Mouse (Mus musculus) urinary bladder, adult 2 months (tissue): ENCODE data around the gene Nup160. TPM values are rescaled to one million over a fixed set of nuclear protein-coding genes. Genes with fewer than 3 reads are reported as not detected.
A peak's percentile ranks its signal among the peaks of the same experiment; 100 is the strongest.

ENCODE experiments used
- DNase-seq: peaks from one replicate; pipeline ENCODE4 v3.0.0; 2022; ENCODE audit warnings: low spot score
- polyA plus RNA-seq: library from polyadenylated mRNA; depleted of rRNA; stranded (reverse); fragments of >200 nt; gene quantifications from 2 replicates; pipeline ENCODE4 v1.2.3, GENCODE M21; 2012

Nup160 gene
- polyA plus RNA-seq, 1 experiment = 13.6 TPM

DNA sequence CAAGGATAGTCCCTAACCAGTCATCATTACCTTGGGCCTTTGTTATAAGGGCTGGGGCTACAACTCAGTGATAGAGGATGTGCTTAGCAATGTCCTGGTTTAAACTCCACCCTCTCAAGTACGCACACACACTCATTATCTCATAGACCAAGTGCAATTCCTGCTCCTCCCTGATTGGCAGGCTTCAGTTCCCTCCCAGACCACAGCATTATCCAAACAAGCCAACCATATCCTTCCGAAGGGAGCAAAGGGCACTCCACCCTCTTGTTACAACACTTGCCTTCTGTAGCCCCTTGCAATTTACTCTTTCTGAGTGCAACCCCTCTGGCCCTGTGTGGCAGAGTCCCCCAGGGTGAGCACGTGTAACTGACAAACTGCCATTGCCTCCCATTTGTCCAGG lies 15.6 kb upstream of the Nup160 start:
- DNase-seq = no peak

DNA sequence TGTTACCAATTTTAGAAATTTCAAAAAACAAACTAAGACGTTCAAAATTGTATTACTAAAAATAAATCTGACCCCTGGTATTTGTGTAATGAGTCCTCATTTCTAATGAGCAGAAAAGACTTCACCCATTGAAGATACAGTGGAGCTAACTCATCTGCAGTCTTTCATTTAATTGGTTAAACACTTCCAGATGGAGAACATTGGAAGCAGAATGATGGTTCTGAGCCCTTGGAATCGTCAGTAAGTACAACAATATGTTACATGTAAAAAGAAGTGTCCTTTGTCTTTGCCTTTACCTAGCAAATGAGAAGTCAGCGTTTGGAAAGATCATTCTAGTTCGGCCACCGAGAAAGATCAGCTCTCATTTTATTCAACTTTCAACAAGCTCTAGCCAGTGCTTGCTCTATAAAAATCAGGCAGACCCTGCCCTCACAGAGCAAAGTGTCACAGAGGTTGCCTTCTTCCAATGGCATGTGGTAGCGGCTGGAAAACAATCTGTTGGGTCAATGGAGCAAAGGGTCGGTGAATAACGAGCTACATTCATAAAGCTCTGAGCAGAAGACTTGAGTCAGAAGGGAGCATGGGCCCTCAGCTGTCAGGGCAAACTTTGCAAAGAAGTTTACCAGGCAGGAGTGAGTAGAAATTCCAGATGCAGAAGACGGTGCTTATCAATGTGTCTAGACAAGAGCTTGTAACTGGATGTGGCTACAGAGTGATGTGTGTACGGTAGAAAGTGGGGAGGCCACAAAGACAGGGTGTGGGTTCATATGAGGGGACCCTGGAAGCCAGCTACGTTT lies 10.2 kb upstream of the Nup160 start:
- no peak for DNase-seq

DNA sequence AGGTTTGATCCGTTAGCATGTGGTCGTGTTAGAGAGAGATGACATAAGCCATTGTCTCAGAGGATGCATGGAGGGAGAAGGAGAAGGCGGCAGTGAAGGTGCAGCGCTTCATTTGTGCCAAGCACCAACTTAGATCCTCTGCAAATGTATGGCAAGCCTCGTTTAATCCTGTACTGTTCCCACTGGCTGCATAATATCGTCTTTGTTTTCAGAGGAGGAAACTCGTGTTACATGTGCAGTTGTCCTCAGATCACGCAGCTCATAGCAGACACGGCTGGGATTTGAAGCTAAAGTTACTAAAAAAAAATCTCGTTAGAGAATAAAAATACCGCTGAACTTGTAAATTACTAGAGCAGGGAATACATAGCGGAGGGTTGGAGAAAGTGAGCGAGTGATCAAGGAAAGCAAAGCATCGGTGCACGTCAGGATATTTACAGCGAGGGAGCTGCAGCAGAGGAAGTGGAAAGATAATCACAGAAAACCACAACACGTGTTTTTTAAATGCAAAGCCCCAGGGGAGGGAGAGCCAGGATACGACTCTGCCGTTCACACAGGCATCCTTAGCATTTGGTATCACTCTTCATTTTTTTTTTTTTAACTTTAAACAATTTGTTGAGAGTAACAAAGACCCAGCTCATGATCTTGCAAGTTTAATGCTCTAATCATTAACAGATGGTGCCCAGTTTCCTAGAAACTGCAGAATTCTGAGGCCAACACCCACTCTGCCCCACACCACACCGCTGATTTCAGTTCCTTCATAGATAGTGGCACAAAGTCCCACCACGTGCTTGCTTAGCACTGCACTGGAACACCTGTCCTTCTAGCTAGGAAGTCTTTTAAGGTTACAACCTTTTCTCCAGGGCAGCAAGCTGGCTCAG lies 9.4 kb upstream of the Nup160 start:
- no peak for DNase-seq

DNA sequence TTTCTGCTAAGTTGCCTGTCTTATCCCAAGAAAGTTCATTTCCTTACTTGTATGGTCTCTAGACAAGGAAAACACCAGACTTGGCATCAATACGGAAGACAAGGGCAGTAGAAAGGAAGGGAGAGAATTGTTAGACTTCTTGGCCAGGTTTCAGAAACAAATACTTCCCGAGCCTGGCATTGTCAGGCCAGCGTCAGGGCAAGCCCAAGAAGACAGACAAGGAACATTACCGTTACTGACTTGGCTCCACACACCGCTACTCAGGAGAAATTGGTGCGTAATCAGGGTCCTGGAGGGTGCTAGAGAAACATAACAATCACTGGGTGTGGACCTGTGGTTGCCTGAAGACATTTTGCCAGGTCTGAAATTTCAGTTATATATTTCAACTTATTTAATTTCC lies 6.7 kb upstream of the Nup160 start:
- no peak for DNase-seq

DNA sequence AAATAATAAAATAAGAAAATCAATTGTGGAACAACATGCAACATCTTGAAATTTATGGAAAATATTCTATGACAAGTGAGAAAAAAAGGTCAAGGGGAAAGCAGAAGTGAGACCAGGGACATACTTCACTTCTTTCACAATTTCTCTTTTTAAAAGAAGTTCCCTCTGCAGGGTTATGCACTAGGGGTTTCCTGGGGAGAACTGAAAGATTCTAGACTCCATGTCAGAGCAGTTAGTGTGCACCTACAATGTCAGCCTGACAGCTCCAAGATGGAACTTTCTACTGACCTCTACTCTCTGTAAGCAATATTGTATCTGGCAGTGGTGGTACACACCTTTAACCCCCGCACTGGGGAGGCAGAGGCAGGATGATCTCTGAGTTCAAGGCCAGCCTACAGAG lies 3.7 kb upstream of the Nup160 start:
- DNase-seq = no peak

DNA sequence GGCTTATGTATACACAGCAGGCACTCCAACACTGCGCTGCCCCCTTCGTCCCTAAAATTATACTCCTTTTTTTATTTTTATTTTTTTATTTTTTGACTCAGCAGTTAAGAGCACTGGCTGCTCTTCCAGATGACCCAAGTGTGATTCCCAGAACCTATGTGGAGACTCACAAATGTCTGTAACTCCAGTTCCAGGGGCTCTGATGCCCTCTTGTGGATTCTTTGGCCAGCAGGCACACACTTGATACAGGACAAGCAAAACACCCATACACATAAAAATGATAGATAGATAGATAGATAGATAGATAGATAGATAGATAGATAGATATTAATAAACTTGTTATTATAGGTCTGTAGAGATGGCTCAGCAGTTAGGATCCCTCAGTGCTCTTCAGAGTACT lies 2.5 kb upstream of the Nup160 start:
- DNase-seq = no peak

DNA sequence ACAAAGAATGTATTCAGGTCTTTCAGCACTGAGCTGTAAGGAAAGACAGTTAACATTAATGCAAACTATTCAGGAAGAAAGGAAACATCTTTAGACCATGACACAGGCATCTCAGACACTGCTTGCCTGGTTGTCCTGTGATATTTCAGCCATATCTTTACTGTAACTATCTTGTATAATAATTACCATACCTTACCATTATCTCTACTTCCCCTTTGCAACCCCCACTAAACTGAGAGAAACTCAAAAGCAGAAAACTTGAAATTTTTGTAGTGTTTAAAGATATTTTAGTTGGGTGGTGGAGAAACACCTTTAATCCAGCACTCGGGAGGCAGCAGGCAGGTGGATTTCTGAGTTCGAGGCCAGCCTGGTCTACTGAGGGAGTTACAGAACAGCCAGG lies 1.5 kb upstream of the Nup160 start:
- DNase-seq = no peak

DNA sequence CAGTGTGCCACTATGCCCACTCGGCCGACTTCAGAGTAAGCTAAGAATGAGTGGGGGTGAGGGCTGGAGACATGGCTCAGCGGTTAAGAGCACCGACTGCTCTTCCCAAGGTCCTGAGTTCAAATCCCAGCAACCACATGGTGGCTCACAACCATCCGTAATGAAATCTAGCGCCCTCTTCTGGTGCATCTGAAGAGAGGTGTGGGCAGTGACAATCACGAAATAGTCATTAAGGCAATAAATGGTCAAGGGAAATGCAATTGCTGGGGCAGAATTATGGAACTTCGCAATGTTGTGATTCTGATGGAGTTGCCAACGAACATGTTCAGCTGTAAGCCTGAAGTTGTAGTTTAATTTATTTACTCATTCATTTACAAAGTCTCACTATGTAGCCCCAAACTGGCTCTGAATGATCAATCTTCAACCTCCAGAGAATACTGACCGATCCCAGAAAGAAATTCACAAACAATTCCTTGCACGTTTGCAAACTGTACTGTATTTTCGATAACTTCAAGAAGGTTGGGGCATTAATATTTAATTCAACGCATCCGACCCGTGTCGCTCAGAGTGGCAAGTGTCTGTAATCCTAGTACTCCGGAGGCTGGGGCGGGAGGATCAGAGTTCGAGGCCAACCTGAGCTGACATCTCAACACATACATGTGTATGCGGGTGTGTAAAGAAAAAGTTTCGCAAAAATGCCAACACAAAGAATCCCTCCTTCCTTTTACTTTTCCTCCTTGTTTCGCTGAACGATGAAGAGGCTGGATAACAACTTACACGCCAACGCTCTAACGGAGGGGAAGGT lies 1.4 kb downstream of the Nup160 start:
- no peak for DNase-seq

DNA sequence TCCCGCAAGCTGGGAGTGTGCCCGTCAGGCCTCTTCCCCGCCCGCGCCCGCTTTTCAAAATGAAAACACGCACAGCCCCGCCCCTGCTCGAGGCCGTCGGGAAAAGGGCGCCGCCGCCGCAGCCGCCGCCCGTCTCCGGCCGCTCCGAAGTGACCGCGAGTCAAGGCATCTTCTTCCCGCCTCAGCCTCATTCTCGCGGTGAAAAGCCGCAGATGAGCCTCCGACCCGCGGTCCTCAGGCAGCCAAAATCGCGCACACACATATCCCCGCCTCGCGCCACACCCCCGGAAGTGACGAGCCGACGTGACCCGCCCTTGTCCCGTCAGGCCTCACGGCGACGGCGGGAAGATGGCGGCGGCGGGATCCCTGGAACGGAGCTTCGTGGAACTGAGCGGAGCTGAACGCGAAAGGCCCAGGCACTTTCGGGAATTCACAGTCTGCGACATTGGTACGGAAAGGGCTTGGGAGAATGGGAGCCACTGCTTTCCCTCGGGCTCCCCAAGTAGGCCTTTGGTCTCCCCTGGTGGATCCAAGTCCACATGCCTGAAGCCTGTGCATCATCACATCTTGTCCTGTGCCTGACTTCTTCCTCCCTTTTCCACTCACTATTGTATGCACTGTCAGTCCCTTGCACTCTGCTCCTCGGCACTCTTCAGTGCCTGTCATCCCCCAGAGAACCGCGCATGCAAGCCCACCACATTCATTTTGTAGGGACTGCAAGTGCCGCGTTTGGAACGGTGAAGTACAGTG lies 2.2 kb downstream of the Nup160 start:
- peak; percentile 90 for DNase-seq

DNA sequence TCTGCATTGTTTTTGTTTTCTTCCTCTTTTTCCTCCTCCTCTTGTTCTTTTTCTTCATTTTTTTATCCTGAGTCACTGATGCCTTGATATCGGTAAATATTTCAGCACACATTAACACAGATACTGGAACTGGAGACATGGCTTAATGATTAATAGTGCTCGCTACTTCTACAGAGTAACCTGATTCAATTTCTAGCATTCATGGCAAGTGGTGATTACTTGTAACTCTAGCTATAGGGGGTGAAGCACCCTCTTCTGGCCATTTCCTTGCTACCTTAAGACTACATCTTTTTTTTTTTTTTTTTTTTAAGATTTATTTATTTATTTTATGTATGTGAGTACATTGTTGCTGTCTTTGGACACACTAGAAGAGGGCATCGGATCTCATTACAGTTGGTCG lies 23.9 kb downstream of the Nup160 start:
- DNase-seq = no peak

DNA sequence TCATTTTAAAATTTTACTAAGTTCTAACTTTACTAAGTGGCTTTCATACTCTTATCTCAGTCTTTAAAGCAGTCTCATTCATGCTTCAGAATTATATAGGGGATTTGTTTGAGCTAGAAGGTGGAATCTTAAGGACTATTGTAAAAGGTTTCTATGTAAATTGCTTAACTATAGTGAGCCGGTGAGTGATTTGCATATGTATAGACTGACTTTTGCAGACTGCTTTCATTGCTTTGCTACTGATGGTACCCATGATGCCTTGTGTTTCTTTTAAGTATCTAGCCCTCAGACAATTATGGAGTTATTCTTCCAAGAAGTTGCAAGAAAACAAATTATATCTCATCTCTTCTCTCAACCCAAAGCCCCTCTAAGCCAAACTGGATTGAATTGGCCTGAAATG lies 31.5 kb downstream of the Nup160 start:
- DNase-seq = no peak

DNA sequence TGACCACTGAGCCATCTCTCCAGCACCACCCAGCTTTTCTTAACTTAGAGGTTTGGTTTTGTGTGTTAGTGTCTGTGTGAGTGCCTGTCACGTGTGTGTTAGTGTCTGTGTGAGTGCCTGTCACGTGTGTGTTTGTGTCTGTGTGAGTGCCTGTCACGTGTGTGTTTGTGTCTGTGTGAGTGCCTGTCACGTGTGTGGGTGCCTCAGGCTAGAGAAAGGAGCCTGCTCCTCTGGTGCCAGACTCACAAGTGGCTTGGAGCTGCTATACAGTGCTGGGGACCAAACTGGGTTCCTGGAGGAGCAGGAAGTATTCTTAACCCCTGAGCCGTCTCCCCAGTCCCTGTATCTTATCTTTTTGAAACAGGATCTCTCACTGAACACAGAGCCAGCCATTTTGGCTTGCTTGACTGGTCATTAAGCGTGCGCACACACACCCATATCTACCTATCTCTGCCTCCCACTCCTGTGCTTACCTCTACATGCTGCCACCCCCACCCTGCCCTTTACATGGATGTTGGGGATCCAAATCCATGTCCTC lies 38.6 kb downstream of the Nup160 start:
- DNase-seq = no peak

DNA sequence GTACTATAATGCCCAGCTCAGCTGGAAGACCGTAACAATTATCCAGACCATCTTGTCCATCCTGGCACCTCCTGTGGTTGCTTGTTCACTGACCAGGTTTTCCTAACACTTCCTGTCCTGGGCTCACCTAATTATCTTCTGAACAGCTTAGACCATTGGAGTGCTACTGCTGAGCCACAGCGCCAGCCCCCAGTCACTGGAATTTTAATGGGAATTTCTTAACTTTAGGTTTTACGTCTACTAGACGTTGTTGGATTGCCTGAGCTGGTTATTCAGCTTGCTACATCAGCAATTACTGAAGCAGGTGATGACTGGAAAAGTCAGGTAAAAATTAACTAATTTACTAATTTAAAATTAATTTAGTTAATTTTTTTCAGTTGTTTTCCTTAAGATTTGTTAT lies 40.4 kb downstream of the Nup160 start:
- no peak for DNase-seq

DNA sequence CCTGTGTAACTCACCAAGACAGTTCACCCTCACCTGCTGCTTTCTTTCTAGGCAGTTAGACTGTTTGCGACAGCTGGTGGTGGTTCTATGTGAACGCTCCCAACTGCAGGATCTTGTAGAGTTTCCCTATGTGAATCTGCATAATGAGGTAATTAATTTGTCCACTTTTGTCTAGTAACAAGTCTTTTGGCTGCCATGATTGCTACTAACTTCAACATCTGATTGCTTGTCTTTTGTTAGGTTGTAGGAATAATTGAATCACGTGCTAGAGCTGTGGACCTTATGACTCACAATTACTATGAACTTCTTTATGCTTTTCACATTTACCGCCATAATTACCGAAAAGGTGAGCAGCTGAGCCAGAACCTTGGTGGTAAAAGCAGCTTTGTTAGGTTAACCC lies 40.9 kb downstream of the Nup160 start:
- DNase-seq = no peak

DNA sequence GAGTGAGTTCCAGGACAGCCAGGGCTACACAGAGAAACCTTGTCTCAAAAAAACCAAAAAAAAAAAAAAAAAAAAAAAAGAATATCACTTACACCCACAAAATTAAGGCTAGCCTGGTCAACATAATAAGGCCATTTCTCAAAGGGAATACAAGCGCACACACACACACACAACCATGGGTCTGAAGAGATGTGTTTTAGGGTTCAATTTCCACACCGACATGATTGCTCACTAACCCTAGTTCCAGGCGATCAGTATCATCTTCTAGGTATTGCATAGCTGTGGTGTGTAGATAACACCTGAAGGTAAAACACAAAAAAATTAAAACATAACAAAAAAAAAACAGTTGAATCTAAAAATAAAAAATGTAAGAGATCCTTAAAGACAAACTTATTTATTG lies 49.8 kb downstream of the Nup160 start:
- no peak for DNase-seq

DNA sequence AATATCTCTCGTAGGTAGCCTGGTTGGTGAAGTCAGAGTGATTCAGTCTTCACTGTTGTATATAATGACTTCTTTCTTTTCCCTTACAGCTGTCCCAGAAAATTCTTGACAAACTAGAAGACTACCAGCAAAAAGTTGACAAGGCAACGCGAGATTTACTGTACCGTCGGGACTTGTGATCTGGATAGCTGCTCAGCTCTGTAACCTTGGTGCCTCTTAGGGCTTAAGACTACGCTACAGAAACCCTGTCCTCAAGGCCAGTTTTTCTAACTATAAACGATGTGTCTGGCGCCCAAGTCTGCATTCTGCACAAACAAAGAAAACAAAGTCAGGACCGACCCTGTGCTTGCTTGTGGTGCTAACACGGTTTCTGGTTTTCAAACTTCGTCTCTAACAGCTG lies 58.3 kb downstream of the Nup160 start:
- no peak for DNase-seq

DNA sequence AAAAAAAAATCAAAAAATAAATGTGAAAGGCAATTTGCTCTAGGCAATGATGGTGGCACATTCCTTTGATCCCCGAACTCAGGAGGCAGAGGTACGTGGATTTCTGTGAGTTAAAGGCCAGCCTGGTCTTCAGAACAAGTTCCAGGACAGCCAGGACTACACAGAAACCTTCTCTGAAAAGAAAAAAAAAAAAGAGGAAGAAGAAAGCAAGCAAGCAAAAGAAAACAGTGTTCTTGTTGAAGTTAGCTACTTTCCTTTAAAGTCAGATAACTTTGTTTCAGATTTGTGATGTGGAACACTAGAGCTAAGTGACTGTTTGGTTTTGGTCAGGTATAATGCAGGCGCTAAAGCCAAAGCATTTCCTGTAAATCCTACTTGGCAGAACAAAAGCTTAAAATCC lies 61.8 kb downstream of the Nup160 start:
- DNase-seq = no peak

DNA sequence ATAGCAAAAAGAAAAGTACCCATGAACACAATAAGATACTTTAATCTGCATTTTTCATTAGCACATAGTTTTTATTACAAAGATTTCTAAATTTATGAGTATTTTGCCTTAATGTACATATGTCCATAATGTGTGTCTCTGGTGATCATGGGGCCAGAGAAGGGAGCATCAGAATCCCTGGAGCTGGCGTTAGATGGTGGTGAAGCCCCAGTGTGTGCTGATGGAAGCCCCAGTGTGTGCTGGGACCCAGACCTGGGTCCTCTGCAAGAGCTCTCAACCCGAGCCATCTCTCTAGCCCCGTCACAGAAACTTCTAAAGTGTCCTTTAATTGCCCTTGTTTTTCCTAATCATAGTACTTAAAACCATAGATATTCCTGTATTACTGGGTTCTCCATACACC lies 62.3 kb downstream of the Nup160 start:
- DNase-seq = no peak

DNA sequence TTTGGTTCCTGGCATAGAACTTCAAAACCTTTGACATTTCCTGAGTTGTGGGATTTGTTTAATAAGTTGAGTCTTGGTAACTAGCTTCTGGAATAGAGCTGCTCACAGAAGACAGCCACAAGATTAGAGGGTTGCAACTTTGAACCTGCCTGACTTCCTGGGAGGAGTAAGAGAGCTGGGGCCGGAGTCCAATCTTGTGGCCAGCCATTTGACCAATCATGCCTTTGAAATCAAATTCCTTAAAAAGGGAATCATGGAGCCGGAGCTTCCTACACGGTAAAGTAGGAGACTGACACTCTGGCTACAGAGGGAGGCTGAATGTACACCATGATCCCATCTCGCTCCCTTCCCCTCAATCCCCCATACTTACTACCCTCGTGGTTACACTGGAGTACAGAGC lies 62.9 kb downstream of the Nup160 start:
- no peak for DNase-seq

DNA sequence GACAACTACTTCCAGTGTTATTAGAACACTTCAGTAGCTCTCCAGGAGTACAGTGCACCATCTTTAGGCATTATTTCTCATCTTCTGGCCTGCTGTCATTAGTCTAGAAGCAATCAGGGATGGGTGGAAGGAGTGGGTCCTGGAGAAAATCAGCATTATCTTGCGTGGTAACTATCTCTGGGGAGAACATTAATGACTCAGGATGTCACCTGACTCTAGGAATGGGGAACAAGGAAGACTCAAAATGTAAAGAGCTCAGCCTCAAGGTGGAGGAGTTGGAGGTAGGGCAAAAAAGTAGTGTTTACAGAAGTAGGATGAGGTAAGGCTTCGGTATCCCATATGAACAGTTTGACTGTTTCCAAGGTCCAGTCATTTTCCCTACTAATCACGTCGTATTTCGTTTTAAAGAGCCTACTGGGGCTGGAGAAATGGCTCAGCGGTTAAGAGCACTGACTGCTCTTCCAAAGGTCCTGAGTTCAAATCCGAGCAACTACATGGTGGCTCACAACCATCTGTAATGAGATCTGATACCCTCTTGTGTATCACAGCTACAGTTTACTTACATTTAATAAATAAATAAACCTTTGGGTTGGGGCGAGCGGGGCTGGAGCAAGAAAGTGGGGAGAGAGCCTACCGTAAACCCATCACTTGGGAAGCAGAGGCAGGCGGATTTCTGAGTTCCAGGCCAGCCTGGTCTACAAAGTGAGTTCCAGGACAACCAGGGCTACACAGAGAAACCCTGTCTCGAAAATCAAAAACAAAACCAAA lies 67.5 kb downstream of the Nup160 start:
- DNase-seq = no peak
